Mouse (Mus musculus): ENCODE measurements around the gene Spo11. TPM values are rescaled to one million over a fixed set of nuclear protein-coding genes. Genes with fewer than 3 reads are reported as not detected.

Gene Spo11
- polyA plus RNA-seq (2015; fragmentation: Nextera tagmentation; extraction: Ambion mirVana), result 0.44 and 1.1 TPM in 2 replicates

DNA sequence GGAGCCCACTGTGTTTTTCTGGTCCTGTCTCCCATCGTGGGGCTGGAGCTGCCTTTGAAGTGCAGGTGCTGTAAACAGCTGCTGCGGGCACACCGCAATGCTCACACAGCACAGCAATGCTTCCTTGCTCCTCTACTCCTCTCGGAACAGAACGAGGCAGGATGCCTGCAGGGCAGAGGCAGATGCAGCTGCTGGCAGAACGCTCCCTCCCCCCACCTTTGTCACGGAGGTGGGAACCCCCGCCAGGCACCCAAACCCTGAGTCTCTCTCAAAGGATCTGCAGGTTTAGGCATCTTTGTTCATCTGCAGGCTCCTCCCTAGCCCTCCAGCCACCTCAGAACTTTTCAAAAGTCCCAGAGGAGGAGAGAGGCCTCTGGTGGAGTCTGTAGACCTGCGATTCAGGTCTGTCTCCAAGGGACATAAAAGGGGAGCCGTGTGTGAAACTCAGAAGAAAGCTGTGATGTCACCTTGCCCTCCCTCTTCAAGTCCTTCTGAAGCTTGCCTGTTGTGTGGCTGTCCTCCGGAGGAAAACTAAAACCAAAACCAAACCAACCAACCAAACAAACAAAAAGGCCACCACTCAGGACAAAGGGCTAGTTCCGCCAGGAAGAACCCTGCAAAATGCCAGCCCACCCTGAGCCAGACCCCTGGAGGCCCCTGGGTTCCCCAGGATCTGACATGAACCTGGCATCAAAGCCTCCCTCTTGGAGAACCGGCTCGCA, at the start of gene Spo11:
TSS of gene Spo11 (plus strand) at position 292 of the 722 bp plus-strand sequence.
- peaks cover 16% of the 10 kb centered on the region for H3K4me1 ChIP-seq
- no peaks in the 10 kb centered on the region for H3K36me3 ChIP-seq
- ATAC-seq (ENCODE audit: low FRiP score), result 0 out of 2 replicates have a peak, but pooled peaks have one; percentile 14
- no peaks in the 10 kb centered on the region for H3K27me3 ChIP-seq (replicated peaks)
- 12% methylated on average over 14 of the region's 14 CpGs for WGBS
- H3K9me3 ChIP-seq (replicated peaks), result no peaks in the 10 kb centered on the region
- H3K27ac ChIP-seq (replicated peaks), result no peak within 1 kb of the TSS
- no peak within 1 kb of the TSS for H3K4me3 ChIP-seq (replicated peaks)
- 0 out of 2 replicates have a peak within 1 kb of the TSS, but pooled peaks have one; percentile 14 for H3K9ac ChIP-seq (replicated peaks)
- peak within 1 kb of the TSS; percentile 35 for H3K4me2 ChIP-seq

- no peak overlapping the region for H3K4me2 ChIP-seq
- H3K36me3 ChIP-seq, result no peaks in the 10 kb centered on the region
- H3K9me3 ChIP-seq (replicated peaks), result no peaks in the 10 kb centered on the region
- H3K27me3 ChIP-seq (replicated peaks), result 0 out of 2 replicates have a peak, but pooled peaks cover 10% of the 10 kb centered on the region
- H3K9ac ChIP-seq (replicated peaks), result no peak overlapping the region
- 84% methylated on average over 14 of the region's 14 CpGs for WGBS
- H3K27ac ChIP-seq (replicated peaks), result no peak overlapping the region
- ATAC-seq (ENCODE audit: low FRiP score), result no peak
- peaks cover 17% of the 10 kb centered on the region for H3K4me1 ChIP-seq
- H3K4me3 ChIP-seq (replicated peaks), result no peak overlapping the region
These were observed 47.5 kb upstream of the Spo11 start for GRCm38 (mm10) chr2:172929905-172930436.

GRCm38 (mm10) chr2:172931137-172931898, 46.2 kb upstream of the Spo11 start:
- H3K9ac ChIP-seq (replicated peaks), result no peak overlapping the region
- H3K4me1 ChIP-seq, result peaks cover 28% of the 10 kb centered on the region
- peaks cover 21% of the 10 kb centered on the region for H3K27me3 ChIP-seq (replicated peaks)
- no peaks in the 10 kb centered on the region for H3K9me3 ChIP-seq (replicated peaks)
- no peak overlapping the region for H3K4me3 ChIP-seq (replicated peaks)
- no peak for ATAC-seq (ENCODE audit: low FRiP score)
- WGBS, result 65% methylated on average over 17 of the region's 17 CpGs
- no peak overlapping the region for H3K4me2 ChIP-seq
- no peak overlapping the region for H3K27ac ChIP-seq (replicated peaks)
- no peaks in the 10 kb centered on the region for H3K36me3 ChIP-seq

GRCm38 (mm10) chr2:172933631-172934419, 43.7 kb upstream of the Spo11 start:
- H3K27ac ChIP-seq (replicated peaks), result peak overlapping the region; percentile 43
- 0 out of 2 replicates have a peak overlapping the region, but pooled peaks have one; percentile 8 for H3K4me3 ChIP-seq (replicated peaks)
- peak; percentile 46 for ATAC-seq (ENCODE audit: low FRiP score)
- H3K27me3 ChIP-seq (replicated peaks), result peaks cover 46% of the 10 kb centered on the region
- no peaks in the 10 kb centered on the region for H3K9me3 ChIP-seq (replicated peaks)
- H3K4me2 ChIP-seq, result peak overlapping the region; percentile 44
- no peak overlapping the region for H3K9ac ChIP-seq (replicated peaks)
- 2% methylated on average over 34 of the region's 34 CpGs for WGBS
- no peaks in the 10 kb centered on the region for H3K36me3 ChIP-seq
- peaks cover 49% of the 10 kb centered on the region for H3K4me1 ChIP-seq

GRCm38 (mm10) chr2:172934420-172934788, 43.1 kb upstream of the Spo11 start:
- peak overlapping the region; percentile 44 for H3K4me2 ChIP-seq
- no peak for ATAC-seq (ENCODE audit: low FRiP score)
- H3K4me3 ChIP-seq (replicated peaks), result 0 out of 2 replicates have a peak overlapping the region, but pooled peaks have one; percentile 8
- WGBS, result 3% methylated on average over 8 of the region's 8 CpGs
- no peaks in the 10 kb centered on the region for H3K9me3 ChIP-seq (replicated peaks)
- H3K9ac ChIP-seq (replicated peaks), result no peak overlapping the region
- H3K27me3 ChIP-seq (replicated peaks), result peaks cover 49% of the 10 kb centered on the region
- peak overlapping the region; percentile 43 for H3K27ac ChIP-seq (replicated peaks)
- H3K4me1 ChIP-seq, result peaks cover 54% of the 10 kb centered on the region
- H3K36me3 ChIP-seq, result no peaks in the 10 kb centered on the region

- Histone ChIP-seq H3K4me1 (peaks cover 62% of the 10 kb centered on the region), H3K4me3 (replicated peaks) (peak overlapping the region; percentile 19; the same call in 1 of the 2 replicates), H3K36me3 (no peaks in the 10 kb centered on the region), H3K9ac (replicated peaks) (0 out of 2 replicates have a peak overlapping the region, but pooled peaks have one; percentile 11), H3K27me3 (replicated peaks) (peaks cover 56% of the 10 kb centered on the region), H3K4me2 (peak overlapping the region; percentile 48), H3K27ac (replicated peaks) (peak overlapping the region; percentile 43), H3K9me3 (replicated peaks) (no peaks in the 10 kb centered on the region)
- 8% methylated on average over 30 of the region's 30 CpGs for WGBS
- ATAC-seq (ENCODE audit: low FRiP score), result peak; percentile 33; the same call in 1 of the 2 replicates
These were observed 42.4 kb upstream of the Spo11 start for GRCm38 (mm10) chr2:172934891-172935740.

DNA sequence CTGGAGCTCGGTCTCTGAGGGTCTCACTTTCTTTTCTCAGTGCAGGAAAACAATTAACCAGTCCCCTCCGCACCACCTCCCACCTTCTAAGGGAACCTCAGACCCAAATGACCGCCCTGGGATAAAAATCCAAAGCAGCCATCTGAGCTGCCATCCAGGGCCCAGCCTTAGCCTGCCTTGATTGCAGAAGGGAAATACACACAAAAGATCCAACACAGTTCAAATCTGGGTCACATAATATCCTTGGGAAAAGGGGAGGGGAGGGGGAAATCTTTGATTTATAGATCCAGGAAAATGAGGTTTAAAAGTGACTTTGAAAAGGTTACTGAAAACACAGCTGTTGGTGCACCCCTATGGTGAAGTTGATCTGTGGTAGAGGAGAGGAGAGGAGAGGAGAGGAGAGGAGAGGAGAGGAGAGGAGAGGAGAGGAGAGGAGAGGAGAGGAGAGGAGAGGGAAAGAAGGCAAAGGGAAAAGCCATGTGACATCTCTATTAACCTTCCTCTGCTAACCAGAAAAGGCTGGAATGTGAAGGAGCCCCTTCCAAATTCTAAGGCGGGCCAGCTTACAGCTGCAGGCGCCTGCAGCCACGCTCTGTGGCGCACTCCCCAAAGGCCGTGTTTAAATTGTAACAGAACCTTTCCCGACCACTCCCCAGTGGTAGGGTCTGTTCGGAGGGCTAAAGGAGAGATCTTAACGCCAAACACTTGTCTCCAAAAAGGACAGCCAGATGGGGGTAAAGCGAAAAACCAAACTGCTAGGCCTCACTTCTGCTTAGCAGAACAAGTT, 41.5 kb upstream of the Spo11 start:
- Histone ChIP-seq H3K27me3 (replicated peaks) (peaks cover 60% of the 10 kb centered on the region), H3K36me3 (no peaks in the 10 kb centered on the region), H3K4me2 (peak overlapping the region; percentile 85), H3K9ac (replicated peaks) (no peak overlapping the region), H3K4me3 (replicated peaks) (no peak overlapping the region), H3K9me3 (replicated peaks) (no peaks in the 10 kb centered on the region), H3K4me1 (peaks cover 70% of the 10 kb centered on the region), H3K27ac (replicated peaks) (0 out of 2 replicates have a peak overlapping the region, but pooled peaks have one; percentile 34)
- 30% methylated on average over 12 of the region's 12 CpGs for WGBS
- ATAC-seq (ENCODE audit: low FRiP score), result no peak

DNA sequence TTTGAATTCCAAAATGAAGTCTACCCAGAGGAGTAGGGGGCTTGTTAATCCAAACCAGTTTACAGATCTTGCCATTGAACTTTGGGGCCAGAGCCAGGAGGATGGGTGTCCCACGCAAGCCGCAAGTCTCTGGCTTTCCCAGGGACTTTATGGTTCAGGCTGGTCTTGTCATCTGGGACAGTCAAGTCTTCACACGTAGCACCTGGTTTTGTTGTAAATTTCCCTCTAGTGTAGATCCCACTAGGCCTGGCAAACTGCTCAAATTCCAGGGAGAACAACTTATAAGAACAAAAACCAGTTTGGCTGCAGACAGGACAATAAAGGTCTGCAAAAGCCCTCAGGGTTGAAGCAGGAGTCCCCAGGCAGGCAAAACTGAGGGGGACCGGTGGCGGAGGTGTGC, 40.7 kb upstream of the Spo11 start:
- 0 out of 2 replicates have a peak overlapping the region, but pooled peaks have one; percentile 4 for H3K27ac ChIP-seq (replicated peaks)
- 43% methylated on average over 5 of the region's 5 CpGs for WGBS
- ATAC-seq (ENCODE audit: low FRiP score), result no peak

DNA sequence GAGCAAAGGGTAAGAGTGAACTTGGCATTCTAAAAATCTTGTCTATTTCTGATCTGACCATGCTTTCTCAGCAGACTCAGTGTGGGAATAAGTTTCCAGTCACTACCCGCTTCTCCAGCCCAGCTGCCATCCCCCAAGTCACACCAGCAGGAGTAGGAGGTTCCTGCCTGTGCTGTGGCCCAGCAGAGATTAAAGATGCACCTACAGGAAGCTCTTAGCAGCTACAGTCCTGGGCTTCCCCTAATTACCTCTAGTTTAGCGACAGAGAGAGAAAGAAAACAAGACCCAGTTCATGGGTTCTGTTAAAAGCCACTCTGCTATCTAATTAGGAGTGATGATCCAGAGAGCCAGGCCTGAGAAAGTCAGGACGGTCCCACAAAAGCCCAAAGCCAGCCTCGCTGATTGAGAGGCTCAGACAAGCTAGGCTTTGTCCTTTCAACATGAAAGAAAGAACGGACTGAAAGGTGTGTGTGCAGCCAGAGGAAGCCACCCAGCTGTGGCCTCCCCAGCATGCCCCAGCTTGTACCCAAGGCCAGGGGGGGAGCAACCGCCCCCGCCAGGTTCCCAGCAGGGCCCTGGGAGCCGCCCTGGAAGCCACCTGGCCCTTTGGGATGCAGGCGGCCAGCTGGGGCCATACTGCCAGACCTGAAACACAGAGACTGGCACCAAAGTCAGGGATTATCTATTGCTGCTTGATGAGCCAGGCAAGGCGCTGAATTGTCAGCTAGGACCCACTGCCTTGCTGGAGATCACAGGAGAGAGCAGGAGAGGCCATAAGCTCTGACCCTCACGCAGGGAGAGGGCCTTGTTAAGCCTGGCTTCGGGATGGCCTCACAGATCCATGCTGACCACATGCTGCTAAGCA, 39.9 kb upstream of the Spo11 start:
- Histone ChIP-seq H3K27ac (replicated peaks) (peak overlapping the region; percentile 4), H3K27me3 (replicated peaks) (peaks cover 74% of the 10 kb centered on the region), H3K4me2 (peak overlapping the region; percentile 85), H3K4me3 (replicated peaks) (peak overlapping the region; percentile 45), H3K36me3 (no peaks in the 10 kb centered on the region), H3K4me1 (peaks cover 70% of the 10 kb centered on the region), H3K9ac (replicated peaks) (no peak overlapping the region), H3K9me3 (replicated peaks) (no peaks in the 10 kb centered on the region)
- no peak for ATAC-seq (ENCODE audit: low FRiP score)
- 16% methylated on average over 12 of the region's 12 CpGs for WGBS

More for the DNA sequence above, 40.7 kb upstream of the Spo11 start:
- Histone ChIP-seq H3K4me1 (peaks cover 70% of the 10 kb centered on the region), H3K4me3 (replicated peaks) (no peak overlapping the region), H3K9me3 (replicated peaks) (no peaks in the 10 kb centered on the region), H3K36me3 (no peaks in the 10 kb centered on the region), H3K4me2 (peak overlapping the region; percentile 85), H3K9ac (replicated peaks) (no peak overlapping the region), H3K27me3 (replicated peaks) (peaks cover 66% of the 10 kb centered on the region)

All from neural tube, embryonic 15.5 days (tissue).